Mouse (Mus musculus): ENCODE results near the gene Gramd2.

- TF ChIP-seq POLR2A (IDR thresholded peaks at IDR 0.05; ENCODE audit: extremely low read depth, insufficient read depth, low read length) (no peak), CTCF (IDR thresholded peaks at IDR 0.05; ENCODE audit: low read depth, low read length) (no peak)
Measured at GRCm38 (mm10) chr9:59673427-59673826, 6.5 kb upstream of the Gramd2 start.

Data from liver, adult 2 months (tissue).